Mouse (Mus musculus) left cerebral cortex, adult 8-10 months (tissue): ENCODE measurements around the gene Myh11. TPM values are rescaled to one million over a fixed set of nuclear protein-coding genes. Genes with fewer than 3 reads are reported as not detected.

Source experiments
- DNase-seq, 2 experiments: peaks; one replicate each; pipeline ENCODE4 v3.0.0; 2022; ENCODE audit warnings: low spot score in 2 of 2
- total RNA-seq, 4 experiments: library from RNA; stranded (reverse); gene quantifications; 2 replicates each; pipeline ENCODE4 v1.2.4; 2022

Gene Myh11
- 1 to 10 TPM; 3.3 to 5.0 (median 4.4) TPM for total RNA-seq

GRCm38 (mm10) chr16:14291223-14291622 is at the start of gene Myh11:
TSS of gene Myh11 (minus strand) at chr16:14291372.
- DNase-seq: peak; percentile 8 to 17

GRCm38 (mm10) chr16:14328156-14328555 is 37.0 kb upstream of the Myh11 start:
- DNase-seq: no peak

- DNase-seq: no peak
Measured at GRCm38 (mm10) chr16:14320494-14320893, 29.3 kb upstream of the Myh11 start.

GRCm38 (mm10) chr16:14319681-14320080 is 28.5 kb upstream of the Myh11 start:
- DNase-seq: no peak

- DNase-seq: peak; percentile 94 to 97
Measured at GRCm38 (mm10) chr16:14316884-14317876, 26.0 kb upstream of the Myh11 start, which contains the start of gene Fopnl. TSS of gene Fopnl (minus strand) at chr16:14317405.

- DNase-seq: no peak
Measured at GRCm38 (mm10) chr16:14312914-14313313, 21.7 kb upstream of the Myh11 start.

- DNase-seq: no peak
Measured at GRCm38 (mm10) chr16:14311371-14311770, 20.2 kb upstream of the Myh11 start.

- DNase-seq: no peak
Measured at GRCm38 (mm10) chr16:14309833-14310232, 18.7 kb upstream of the Myh11 start.

GRCm38 (mm10) chr16:14308245-14309073 is 17.3 kb upstream of the Myh11 start:
- DNase-seq: no peak

- DNase-seq: no peak
Measured at GRCm38 (mm10) chr16:14307373-14307772, 16.2 kb upstream of the Myh11 start.

GRCm38 (mm10) chr16:14306451-14306850 is 15.3 kb upstream of the Myh11 start:
- DNase-seq: no peak

GRCm38 (mm10) chr16:14304791-14305190 is 13.6 kb upstream of the Myh11 start:
- DNase-seq: no peak

GRCm38 (mm10) chr16:14303676-14304075 is 12.5 kb upstream of the Myh11 start:
- no peak for DNase-seq

- no peak for DNase-seq
Measured at GRCm38 (mm10) chr16:14303148-14303547, 12.0 kb upstream of the Myh11 start.

- DNase-seq: no peak
Measured at GRCm38 (mm10) chr16:14298461-14298860, 7.3 kb upstream of the Myh11 start.

- DNase-seq: no peak
Measured at GRCm38 (mm10) chr16:14297746-14298145, 6.6 kb upstream of the Myh11 start.

GRCm38 (mm10) chr16:14297137-14297536 is 6.0 kb upstream of the Myh11 start:
- no peak for DNase-seq

- no peak for DNase-seq
Measured at GRCm38 (mm10) chr16:14296544-14297124, 5.5 kb upstream of the Myh11 start.

GRCm38 (mm10) chr16:14295291-14295690 is 4.1 kb upstream of the Myh11 start:
- DNase-seq: no peak

- no peak for DNase-seq
Measured at GRCm38 (mm10) chr16:14292205-14293199, 1.3 kb upstream of the Myh11 start.
